Mouse (Mus musculus) left cerebral cortex, adult 9 months (tissue): Measurements from ENCODE around the gene Msrb1.

ENCODE experiments used
- DNase-seq, 2 experiments: peaks; one replicate each; pipeline ENCODE4 v3.0.0; 2022; ENCODE audit warnings: low spot score in 2 of 2

Gene Msrb1

DNA sequence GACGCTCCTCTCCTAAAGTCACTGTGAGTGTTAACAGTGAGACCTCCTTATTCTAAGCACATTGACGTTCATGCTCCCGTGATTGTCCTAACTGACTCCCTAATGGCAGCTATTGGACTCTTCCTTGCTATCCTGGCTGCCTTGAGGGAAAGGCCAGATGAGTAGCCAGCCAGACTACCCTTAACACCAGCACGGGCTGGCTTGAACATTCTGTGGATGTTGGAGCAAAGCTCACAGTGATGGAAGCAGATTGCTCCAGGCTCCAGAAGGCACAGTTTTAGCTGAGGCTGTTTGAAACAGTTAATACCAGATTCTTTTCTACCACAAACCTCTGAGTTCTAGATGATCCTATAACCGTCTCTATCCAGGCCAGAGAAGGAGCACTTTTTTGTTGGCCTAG, 7.5 kb downstream of the Msrb1 start:
- no peak for DNase-seq

- DNase-seq = no peak
These were observed 7.9 kb downstream of the Msrb1 start for GRCm38 (mm10) chr17:24744381-24744780.

GRCm38 (mm10) chr17:24745526-24746497, 9.4 kb downstream of the Msrb1 start:
- peak in 1 of 2 experiments; percentile 92 for DNase-seq

GRCm38 (mm10) chr17:24746986-24747385, 10.5 kb downstream of the Msrb1 start:
- no peak for DNase-seq

DNA sequence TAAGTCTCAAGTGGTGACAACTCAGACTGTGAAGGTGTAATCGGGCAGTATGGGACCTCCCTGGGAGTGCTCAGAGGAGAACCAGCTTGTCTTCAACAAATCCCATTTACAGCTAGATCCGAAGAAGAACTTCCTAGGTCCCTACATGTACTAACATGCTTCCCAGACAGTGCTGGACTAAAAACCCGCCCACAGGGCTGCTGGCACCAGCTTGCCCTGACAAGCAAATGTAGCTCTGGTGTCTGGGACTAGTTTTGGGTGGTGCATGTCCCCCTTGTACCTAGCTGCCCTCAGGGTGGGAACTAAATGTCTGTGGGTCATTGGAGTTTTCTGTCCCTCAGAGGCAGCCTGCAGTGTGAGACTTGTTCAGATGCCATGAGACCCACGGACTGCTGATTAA, 15.1 kb downstream of the Msrb1 start:
- no peak for DNase-seq

DNA sequence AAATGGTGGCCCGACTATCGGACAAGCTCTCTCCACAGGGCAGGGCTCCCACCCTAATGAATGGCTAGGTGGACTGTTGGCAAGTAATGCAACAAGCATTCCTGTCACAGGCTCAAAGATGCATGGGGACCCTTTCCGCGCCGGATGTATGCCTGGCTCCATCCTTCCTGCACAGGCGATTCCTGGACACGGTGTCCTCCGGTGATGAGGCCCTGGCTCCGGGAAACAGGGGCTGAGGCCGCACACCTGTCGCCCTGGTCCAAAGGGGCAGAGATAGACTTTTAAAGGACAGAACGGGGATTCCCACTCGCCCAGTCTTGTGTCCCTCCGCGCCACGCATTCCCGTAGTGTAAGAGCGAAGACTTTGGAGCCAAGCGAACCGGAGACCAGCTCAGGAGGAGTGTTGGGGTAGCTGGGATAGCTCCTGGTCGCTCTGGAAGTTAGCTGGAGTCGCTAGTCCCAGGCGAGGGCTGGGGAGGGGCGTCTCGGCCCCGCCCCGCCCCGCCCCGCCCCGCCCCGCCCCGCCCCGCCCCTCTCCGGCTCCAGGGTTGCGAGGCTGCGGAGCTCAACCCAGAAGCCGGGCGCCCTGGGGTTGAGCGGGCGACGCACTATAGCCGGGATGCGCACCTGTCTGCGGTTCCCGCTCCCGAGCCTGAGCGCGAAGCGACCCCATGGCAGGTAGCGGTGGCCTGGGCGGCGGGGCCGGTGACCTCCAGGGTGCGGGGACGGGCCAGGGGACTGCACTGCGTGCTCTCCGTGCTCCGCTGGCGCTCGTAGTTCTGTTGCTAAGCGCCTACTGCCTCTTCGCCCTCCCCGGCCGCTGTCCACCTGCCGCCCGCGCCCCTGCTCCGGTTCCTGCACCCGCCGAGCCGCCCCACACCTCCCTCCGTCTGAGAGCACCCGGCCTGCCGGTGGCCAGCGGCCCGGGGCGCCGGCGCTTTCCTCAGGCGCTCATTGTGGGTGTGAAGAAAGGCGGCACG, 16.3 kb downstream of the Msrb1 start, which contains the start of gene Hs3st6:
Gene Hs3st6, plus strand, starts transcription at position 574 of the 980 bp plus-strand sequence.
- no peak for DNase-seq

DNA sequence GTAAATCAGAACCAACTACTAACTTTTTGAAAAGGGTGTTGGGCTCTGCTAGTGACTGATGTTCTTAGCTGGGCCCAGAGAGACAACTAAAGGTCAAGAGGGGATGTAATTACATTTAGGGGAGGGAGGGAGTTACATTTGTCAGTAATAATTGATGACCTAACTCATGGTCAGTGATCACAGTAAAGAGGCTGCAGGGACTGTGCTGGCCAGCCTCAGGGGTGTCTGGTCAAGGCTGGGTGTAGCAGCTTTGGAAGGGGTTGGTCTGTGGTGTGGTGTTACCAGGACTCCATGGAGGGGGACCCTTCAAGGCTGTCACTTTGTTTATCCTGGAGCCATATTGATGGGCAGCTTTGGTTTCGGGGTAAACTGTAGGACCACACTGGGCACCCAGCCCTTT, 21.0 kb downstream of the Msrb1 start:
- no peak for DNase-seq

DNA sequence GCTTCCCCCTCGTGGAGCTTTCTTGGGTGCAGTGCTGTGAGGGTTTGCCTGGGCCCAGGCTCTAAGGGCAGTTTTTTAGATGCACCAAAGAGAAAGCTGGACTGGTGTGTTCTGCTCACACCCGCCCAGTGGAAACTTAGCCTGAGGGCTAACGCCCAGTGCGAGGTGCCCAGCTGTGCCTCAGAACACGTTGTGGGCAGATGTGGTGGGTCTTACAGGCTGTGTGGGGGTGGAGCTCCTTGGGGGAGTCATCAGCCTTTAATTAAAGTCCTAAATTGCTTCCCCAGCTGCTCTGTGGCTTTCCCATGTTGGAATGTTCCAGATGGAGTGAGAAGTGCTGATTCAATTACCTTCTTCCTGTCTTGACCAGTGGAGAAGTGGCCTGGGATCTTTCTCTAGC, 24.7 kb downstream of the Msrb1 start:
- DNase-seq = no peak

DNA sequence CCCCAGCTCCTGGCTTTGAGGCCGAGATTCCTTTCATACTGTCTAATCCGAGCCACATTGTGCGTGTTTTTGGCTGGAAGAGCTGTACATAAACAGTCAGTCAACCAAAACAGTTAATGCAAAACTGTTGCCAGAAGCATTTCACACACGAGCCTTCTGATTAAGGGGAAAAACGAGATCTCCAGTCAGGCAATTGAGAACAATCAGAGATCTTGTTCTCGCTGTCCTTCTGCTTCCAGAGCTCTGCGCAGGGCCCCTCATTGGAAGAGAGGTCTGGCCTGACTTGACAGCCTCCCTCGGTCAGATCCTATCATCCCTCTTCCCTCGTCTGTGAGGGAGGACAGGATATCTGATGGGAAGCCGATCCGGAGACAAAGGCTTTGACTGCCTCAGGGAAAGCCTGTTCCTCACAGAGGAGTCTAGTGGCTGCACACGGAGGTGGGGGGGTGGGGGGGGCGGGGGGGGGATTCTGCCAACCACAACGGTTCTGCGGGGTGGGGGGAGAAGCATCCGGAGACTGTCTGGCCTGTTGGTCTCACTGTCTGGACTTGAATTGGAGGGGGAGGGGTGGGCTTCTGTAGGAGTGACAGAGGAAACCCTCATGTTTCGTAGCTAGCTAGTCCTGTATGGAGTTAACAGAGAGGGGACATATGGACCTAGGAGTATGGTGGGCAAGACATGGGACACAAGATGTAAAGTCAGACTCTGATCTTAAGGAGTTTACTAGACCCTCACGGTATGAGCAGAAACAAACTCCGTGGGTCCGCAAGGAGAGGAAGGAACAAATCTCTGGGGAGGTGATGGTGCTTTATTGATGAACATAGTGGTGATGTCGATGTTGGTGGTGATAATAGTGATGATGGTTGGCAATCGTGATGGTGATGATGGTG, 28.8 kb downstream of the Msrb1 start:
- DNase-seq = no peak

DNA sequence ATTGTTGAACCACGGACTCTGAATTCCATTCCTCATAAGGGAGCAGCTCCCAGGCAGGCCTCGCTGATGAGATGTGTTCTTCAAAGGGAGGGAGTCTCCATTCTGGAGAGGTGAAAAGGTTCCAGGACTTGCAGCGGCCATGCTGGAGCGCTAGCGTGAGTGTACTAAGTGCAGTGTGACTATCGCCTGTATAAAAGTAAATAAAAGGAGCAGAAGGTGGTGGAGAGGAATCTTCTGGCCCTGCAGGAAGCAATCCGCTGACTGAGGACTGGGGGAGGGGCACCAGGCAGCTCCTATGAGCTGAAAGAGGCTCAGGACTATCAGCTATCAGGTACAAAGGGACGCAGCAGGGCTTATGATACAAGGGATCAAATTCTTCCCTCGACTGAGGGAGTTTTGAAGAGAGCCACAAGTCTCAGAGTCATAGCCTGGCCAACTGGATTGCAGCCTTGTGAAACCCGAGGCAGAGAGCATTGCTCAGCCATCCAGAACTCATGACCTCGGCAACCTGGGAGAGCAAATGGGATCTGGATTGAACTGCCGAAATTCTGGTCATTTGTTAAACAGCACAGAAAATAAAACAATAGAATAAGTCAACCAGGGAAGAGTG, 29.9 kb downstream of the Msrb1 start:
- DNase-seq = no peak

DNA sequence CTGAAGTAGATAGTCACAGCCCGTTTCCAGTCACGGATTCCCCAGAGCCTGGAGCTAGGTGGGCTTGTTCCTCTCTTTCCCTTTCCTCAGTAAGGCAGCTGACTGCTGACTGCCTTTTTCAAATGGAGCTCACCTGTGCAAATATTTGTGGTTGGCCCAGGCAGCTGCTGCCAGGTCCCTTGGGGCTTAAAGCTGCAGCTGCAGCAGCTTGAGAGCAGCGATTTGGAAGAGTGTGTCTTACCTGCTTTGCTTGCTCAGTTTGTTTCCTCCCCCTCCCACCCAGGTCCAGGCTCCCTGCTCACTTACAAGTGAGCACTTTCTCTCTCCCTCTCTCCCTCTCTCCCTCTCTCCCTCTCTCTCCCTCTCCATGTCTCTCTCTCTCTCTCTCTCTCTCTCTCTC, 32.7 kb downstream of the Msrb1 start:
- no peak for DNase-seq

- DNase-seq = no peak
These were observed 36.8 kb downstream of the Msrb1 start for GRCm38 (mm10) chr17:24773241-24773640.

GRCm38 (mm10) chr17:24775173-24775572, 38.7 kb downstream of the Msrb1 start:
- DNase-seq = no peak

- no peak for DNase-seq
These were observed 40.6 kb downstream of the Msrb1 start for GRCm38 (mm10) chr17:24777073-24777472.

DNA sequence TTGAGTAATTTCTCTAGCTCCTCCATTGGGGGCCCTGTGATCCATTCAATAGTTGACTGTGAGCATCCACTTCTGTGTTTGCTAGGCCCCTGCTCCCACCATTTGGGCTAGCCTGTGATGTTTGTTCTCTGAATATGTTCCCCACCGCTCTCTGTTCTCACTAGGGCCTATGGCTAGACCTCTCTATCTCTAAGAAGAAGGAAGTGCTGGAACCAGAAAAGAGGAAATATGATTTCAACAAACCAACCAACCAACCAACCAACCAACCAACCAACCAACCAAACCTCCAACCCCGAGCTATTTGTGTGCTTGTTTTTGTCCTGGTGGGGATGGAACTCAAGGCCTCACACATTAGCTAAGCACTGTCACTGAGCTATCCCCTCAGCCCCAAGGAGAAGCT, 44.4 kb downstream of the Msrb1 start:
- DNase-seq = no peak

GRCm38 (mm10) chr17:24792190-24792589, 55.7 kb downstream of the Msrb1 start:
- DNase-seq = no peak
